Mouse (Mus musculus): Measurements from ENCODE around the gene Iqschfp. TPM values are rescaled to one million over a fixed set of nuclear protein-coding genes. Genes with fewer than 3 reads are reported as not detected.

The Iqschfp gene
- total and polyA plus RNA-seq, 2 experiments from 2014 or later: not detected

- H3K9me3 ChIP-seq (replicated peaks; ENCODE audit: control insufficient read depth, low read length): no peaks in the 10 kb centered on the region
- H3K4me2 ChIP-seq (ENCODE audit: low read depth, low read length): no peak overlapping the region
- TF ChIP-seq EP300 (IDR thresholded peaks at IDR 0.05; ENCODE audit: low read depth) (no peak), CTCF (IDR thresholded peaks at IDR 0.05; ENCODE audit: low read depth) (no peak)
- ATAC-seq (ENCODE audit: insufficient read depth, low read depth): no peak
- H3K36me3 ChIP-seq (replicated peaks; ENCODE audit: control insufficient read depth, insufficient read depth, low read length): no peaks in the 10 kb centered on the region
- no peak for DNase-seq (ENCODE audit: low spot score)
- no peaks in the 10 kb centered on the region for H3K4me1 ChIP-seq (ENCODE audit: control insufficient read depth, insufficient read depth)
- no peaks in the 10 kb centered on the region for H3K27me3 ChIP-seq (ENCODE audit: control insufficient read depth, insufficient read depth, low read length)
- H3K9ac ChIP-seq (replicated peaks; ENCODE audit: low read depth, low read length): no peak overlapping the region
- no peak overlapping the region for H3K4me3 ChIP-seq (ENCODE audit: low read depth, low read length)
- 26% methylated on average over 2 of the region's 2 CpGs for WGBS
- H3K27ac ChIP-seq (ENCODE audit: low read depth): no peak overlapping the region
These were observed 440.5 kb downstream of the Iqschfp start for GRCm38 (mm10) chr3:68332515-68332914.

GRCm38 (mm10) chr3:68335501-68335900, 443.5 kb downstream of the Iqschfp start:
- ATAC-seq (ENCODE audit: insufficient read depth, low read depth) (no peak), DNase-seq (ENCODE audit: low spot score) (no peak)
- WGBS: 91% methylated on average over 4 of the region's 4 CpGs
- Histone ChIP-seq H3K36me3 (replicated peaks; ENCODE audit: control insufficient read depth, insufficient read depth, low read length) (no peaks in the 10 kb centered on the region), H3K9me3 (replicated peaks; ENCODE audit: control insufficient read depth, low read length) (no peaks in the 10 kb centered on the region), H3K4me1 (ENCODE audit: control insufficient read depth, insufficient read depth) (no peaks in the 10 kb centered on the region), H3K4me3 (ENCODE audit: low read depth, low read length) (no peak overlapping the region), H3K27me3 (ENCODE audit: control insufficient read depth, insufficient read depth, low read length) (no peaks in the 10 kb centered on the region), H3K9ac (replicated peaks; ENCODE audit: low read depth, low read length) (no peak overlapping the region), H3K4me2 (ENCODE audit: low read depth, low read length) (no peak overlapping the region), H3K27ac (ENCODE audit: low read depth) (no peak overlapping the region)
- no peak for TF ChIP-seq CTCF (IDR thresholded peaks at IDR 0.05; ENCODE audit: low read depth)
- TF ChIP-seq EP300 (IDR thresholded peaks at IDR 0.05; ENCODE audit: low read depth): no peak

GRCm38 (mm10) chr3:68350624-68351023, 458.6 kb downstream of the Iqschfp start:
- DNase-seq (ENCODE audit: low spot score) (no peak), ATAC-seq (ENCODE audit: insufficient read depth, low read depth) (no peak)
- no peaks in the 10 kb centered on the region for H3K36me3 ChIP-seq (replicated peaks; ENCODE audit: control insufficient read depth, insufficient read depth, low read length)
- no peaks in the 10 kb centered on the region for H3K4me1 ChIP-seq (ENCODE audit: control insufficient read depth, insufficient read depth)
- no peaks in the 10 kb centered on the region for H3K27me3 ChIP-seq (ENCODE audit: control insufficient read depth, insufficient read depth, low read length)
- H3K27ac ChIP-seq (ENCODE audit: low read depth): no peak overlapping the region
- no peak overlapping the region for H3K9ac ChIP-seq (replicated peaks; ENCODE audit: low read depth, low read length)
- TF ChIP-seq EP300 (IDR thresholded peaks at IDR 0.05; ENCODE audit: low read depth): no peak
- TF ChIP-seq CTCF (IDR thresholded peaks at IDR 0.05; ENCODE audit: low read depth): no peak
- H3K4me3 ChIP-seq (ENCODE audit: low read depth, low read length): no peak overlapping the region
- WGBS: 75% methylated on average over 6 of the region's 6 CpGs
- H3K9me3 ChIP-seq (replicated peaks; ENCODE audit: control insufficient read depth, low read length): no peaks in the 10 kb centered on the region
- no peak overlapping the region for H3K4me2 ChIP-seq (ENCODE audit: low read depth, low read length)

- Histone ChIP-seq H3K36me3 (replicated peaks; ENCODE audit: control insufficient read depth, insufficient read depth, low read length) (no peaks in the 10 kb centered on the region), H3K4me1 (ENCODE audit: control insufficient read depth, insufficient read depth) (no peaks in the 10 kb centered on the region), H3K9me3 (replicated peaks; ENCODE audit: control insufficient read depth, low read length) (no peaks in the 10 kb centered on the region), H3K4me3 (ENCODE audit: low read depth, low read length) (no peak overlapping the region), H3K27ac (ENCODE audit: low read depth) (no peak overlapping the region), H3K9ac (replicated peaks; ENCODE audit: low read depth, low read length) (no peak overlapping the region), H3K27me3 (ENCODE audit: control insufficient read depth, insufficient read depth, low read length) (no peaks in the 10 kb centered on the region), H3K4me2 (ENCODE audit: low read depth, low read length) (no peak overlapping the region)
- no peak for TF ChIP-seq CTCF (IDR thresholded peaks at IDR 0.05; ENCODE audit: low read depth)
- 52% methylated on average over 3 of the region's 3 CpGs for WGBS
- ATAC-seq (ENCODE audit: insufficient read depth, low read depth): no peak
- no peak for DNase-seq (ENCODE audit: low spot score)
These were observed 459.4 kb downstream of the Iqschfp start for GRCm38 (mm10) chr3:68351461-68351860.

- no peak overlapping the region for H3K27ac ChIP-seq (ENCODE audit: low read depth)
- H3K9ac ChIP-seq (replicated peaks; ENCODE audit: low read depth, low read length): no peak overlapping the region
- H3K27me3 ChIP-seq (ENCODE audit: control insufficient read depth, insufficient read depth, low read length): no peaks in the 10 kb centered on the region
- ATAC-seq (ENCODE audit: insufficient read depth, low read depth): no peak
- H3K4me3 ChIP-seq (ENCODE audit: low read depth, low read length): no peak overlapping the region
- DNase-seq (ENCODE audit: low spot score): no peak
- H3K4me2 ChIP-seq (ENCODE audit: low read depth, low read length): no peak overlapping the region
- no peaks in the 10 kb centered on the region for H3K9me3 ChIP-seq (replicated peaks; ENCODE audit: control insufficient read depth, low read length)
- no peaks in the 10 kb centered on the region for H3K36me3 ChIP-seq (replicated peaks; ENCODE audit: control insufficient read depth, insufficient read depth, low read length)
- 82% methylated on average over 7 of the region's 7 CpGs for WGBS
- H3K4me1 ChIP-seq (ENCODE audit: control insufficient read depth, insufficient read depth): no peaks in the 10 kb centered on the region
- TF ChIP-seq CTCF (IDR thresholded peaks at IDR 0.05; ENCODE audit: low read depth) (no peak), EP300 (IDR thresholded peaks at IDR 0.05; ENCODE audit: low read depth) (no peak)
These were observed 460.9 kb downstream of the Iqschfp start for GRCm38 (mm10) chr3:68352961-68353360.

GRCm38 (mm10) chr3:68353492-68353891, 461.5 kb downstream of the Iqschfp start:
- ATAC-seq (ENCODE audit: insufficient read depth, low read depth): no peak
- TF ChIP-seq EP300 (IDR thresholded peaks at IDR 0.05; ENCODE audit: low read depth) (no peak), CTCF (IDR thresholded peaks at IDR 0.05; ENCODE audit: low read depth) (no peak)

More at GRCm38 (mm10) chr3:68353492-68353891, 461.5 kb downstream of the Iqschfp start:
- Histone ChIP-seq H3K9ac (replicated peaks; ENCODE audit: low read depth, low read length) (no peak overlapping the region), H3K27ac (ENCODE audit: low read depth) (no peak overlapping the region), H3K4me2 (ENCODE audit: low read depth, low read length) (no peak overlapping the region), H3K9me3 (replicated peaks; ENCODE audit: control insufficient read depth, low read length) (no peaks in the 10 kb centered on the region), H3K36me3 (replicated peaks; ENCODE audit: control insufficient read depth, insufficient read depth, low read length) (no peaks in the 10 kb centered on the region), H3K27me3 (ENCODE audit: control insufficient read depth, insufficient read depth, low read length) (no peaks in the 10 kb centered on the region), H3K4me3 (ENCODE audit: low read depth, low read length) (no peak overlapping the region), H3K4me1 (ENCODE audit: control insufficient read depth, insufficient read depth) (no peaks in the 10 kb centered on the region)
- no peak for DNase-seq (ENCODE audit: low spot score)
- WGBS: 82% methylated on average over 3 of the region's 3 CpGs
